Mouse (Mus musculus): Measurements from ENCODE around the gene Gpr173.
"Not testable (repeated sequence)": the region's sequence is repeated elsewhere in the genome, so short reads cannot be mapped to it uniquely, and the experiment has no call there.

Gene Gpr173

GRCm38 (mm10) chrX:152368397-152369273 is at the start of gene Gpr173:
TSS of gene Gpr173 (minus strand) at chrX:152368704.
- DNase-seq (ENCODE audit: low spot score in 2 of 2): peak in 1 of 2 experiments; percentile 57

- no peak for DNase-seq (ENCODE audit: low spot score in 2 of 2)
Measured at GRCm38 (mm10) chrX:152403251-152403650, 34.7 kb upstream of the Gpr173 start.

- DNase-seq (ENCODE audit: low spot score in 2 of 2): no peak
Measured at GRCm38 (mm10) chrX:152400096-152400495, 31.6 kb upstream of the Gpr173 start.

- no peak for DNase-seq (ENCODE audit: low spot score in 2 of 2)
Measured at GRCm38 (mm10) chrX:152368054-152368396, 479 bp downstream of the Gpr173 start.

GRCm38 (mm10) chrX:152366418-152366817 is 2.1 kb downstream of the Gpr173 start:
- DNase-seq (ENCODE audit: low spot score in 2 of 2): peak in 1 of 2 experiments; percentile 30

- DNase-seq (ENCODE audit: low spot score in 2 of 2): no peak
Measured at GRCm38 (mm10) chrX:152352553-152353153, 15.9 kb downstream of the Gpr173 start.

GRCm38 (mm10) chrX:152347041-152347440 is 21.5 kb downstream of the Gpr173 start:
- DNase-seq (ENCODE audit: low spot score in 2 of 2): peak in 1 of 2 experiments; percentile 49

GRCm38 (mm10) chrX:152346587-152346986 is 21.9 kb downstream of the Gpr173 start:
- peak in 1 of 2 experiments; percentile 67 for DNase-seq (ENCODE audit: low spot score in 2 of 2)

- DNase-seq (ENCODE audit: low spot score in 2 of 2): no peak
Measured at GRCm38 (mm10) chrX:152342903-152343302, 25.6 kb downstream of the Gpr173 start.

- DNase-seq (ENCODE audit: low spot score in 2 of 2): peak; percentile 76 to 89
Measured at GRCm38 (mm10) chrX:152342358-152342901, 26.1 kb downstream of the Gpr173 start, which contains the start of gene Tspyl2. TSS of gene Tspyl2 (minus strand) at chrX:152342425.

GRCm38 (mm10) chrX:152341496-152341895 is 27.0 kb downstream of the Gpr173 start:
- DNase-seq (ENCODE audit: low spot score in 2 of 2): no peak

- peak; percentile 59 to 81 for DNase-seq (ENCODE audit: low spot score in 2 of 2)
Measured at GRCm38 (mm10) chrX:152336546-152337332, 31.8 kb downstream of the Gpr173 start.

GRCm38 (mm10) chrX:152336123-152336522 is 32.4 kb downstream of the Gpr173 start:
- DNase-seq (ENCODE audit: low spot score in 2 of 2): not testable (repeated sequence)

- DNase-seq (ENCODE audit: low spot score in 2 of 2): not testable (repeated sequence)
Measured at GRCm38 (mm10) chrX:152329400-152329799, 39.1 kb downstream of the Gpr173 start.

GRCm38 (mm10) chrX:152327689-152328052 is 40.8 kb downstream of the Gpr173 start:
- no peak for DNase-seq (ENCODE audit: low spot score in 2 of 2)

- peak; percentile 31 to 61 for DNase-seq (ENCODE audit: low spot score in 2 of 2)
Measured at GRCm38 (mm10) chrX:152326996-152327688, 41.4 kb downstream of the Gpr173 start, which contains the start of gene Kantr. TSS of gene Kantr (minus strand) at chrX:152327495.

GRCm38 (mm10) chrX:152323584-152323983 is 44.9 kb downstream of the Gpr173 start:
- DNase-seq (ENCODE audit: low spot score in 2 of 2): no peak

GRCm38 (mm10) chrX:152322776-152323175 is 45.7 kb downstream of the Gpr173 start:
- DNase-seq (ENCODE audit: low spot score in 2 of 2): no peak

- no peak for DNase-seq (ENCODE audit: low spot score in 2 of 2)
Measured at GRCm38 (mm10) chrX:152320535-152320934, 48.0 kb downstream of the Gpr173 start.

GRCm38 (mm10) chrX:152307942-152308341 is 60.6 kb downstream of the Gpr173 start:
- DNase-seq (ENCODE audit: low spot score in 2 of 2): peak in 1 of 2 experiments; percentile 13

- DNase-seq (ENCODE audit: low spot score in 2 of 2): no peak
Measured at GRCm38 (mm10) chrX:152307371-152307770, 61.1 kb downstream of the Gpr173 start.

Data from cerebellum, postnatal 4 days (tissue).